Mouse (Mus musculus) layer of hippocampus, postnatal 10 days (tissue): ENCODE data around the gene Fndc3b. TPM values are rescaled to one million over a fixed set of nuclear protein-coding genes. Genes with fewer than 3 reads are reported as not detected.

ENCODE experiments used
- DNase-seq, 2 experiments: peaks; one replicate each; pipeline ENCODE4 v3.0.0; 2021; ENCODE audit warnings: low spot score in 2 of 2
- total RNA-seq, 2 experiments: library from RNA; stranded (reverse); gene quantifications; 2 replicates each; pipeline ENCODE4 v1.2.3; 2021

Fndc3b gene
- total RNA-seq, 2 experiments from 2014 or later, result 28.4 to 31.3 TPM

- no peak for DNase-seq
Measured at GRCm38 (mm10) chr3:27624974-27625591, 86.0 kb downstream of the Fndc3b start.

GRCm38 (mm10) chr3:27622451-27622850, 88.7 kb downstream of the Fndc3b start:
- no peak for DNase-seq

DNA sequence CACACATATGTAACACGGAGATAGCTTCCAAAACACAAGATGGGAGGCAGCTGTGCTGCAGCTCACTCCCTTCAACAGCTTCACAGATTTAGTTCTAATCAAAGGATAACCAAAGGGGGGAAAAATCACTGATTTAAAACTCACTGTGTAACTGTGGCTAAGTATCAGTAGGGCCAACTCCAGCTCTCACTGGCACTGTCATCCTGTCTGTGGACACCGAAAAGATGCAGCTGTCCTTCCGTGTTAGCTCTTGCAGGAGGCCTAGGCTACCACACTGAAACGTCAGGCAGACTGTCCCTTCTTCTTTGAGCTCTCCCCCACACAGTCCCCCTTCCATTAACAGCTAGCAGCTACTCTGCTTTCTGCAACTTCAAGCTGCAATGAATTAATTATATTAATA, 89.9 kb downstream of the Fndc3b start:
- DNase-seq, result no peak

DNA sequence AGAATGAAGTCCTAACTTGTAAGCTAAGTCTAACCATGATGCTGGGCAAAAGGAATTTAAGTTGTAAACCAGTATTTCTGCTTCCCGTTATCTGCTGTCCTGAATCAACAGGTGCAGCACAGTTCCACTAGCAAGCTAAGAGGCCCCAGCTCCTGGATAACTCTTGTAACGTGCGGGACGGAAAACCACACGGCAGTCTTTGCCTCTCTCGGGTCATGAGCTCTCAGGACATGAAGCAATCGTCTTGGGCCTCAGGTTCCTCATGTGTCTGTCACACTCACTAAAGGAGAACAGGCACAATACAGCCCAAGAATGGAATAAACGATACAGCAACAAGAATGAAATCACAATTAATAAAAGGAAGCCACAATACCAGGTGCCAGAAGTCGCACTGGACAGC, 93.4 kb downstream of the Fndc3b start:
- DNase-seq, result no peak

- DNase-seq, result no peak
Measured at GRCm38 (mm10) chr3:27617237-27617499, 93.9 kb downstream of the Fndc3b start.

- no peak for DNase-seq
Measured at GRCm38 (mm10) chr3:27616421-27617236, 94.5 kb downstream of the Fndc3b start.

- no peak for DNase-seq
Measured at GRCm38 (mm10) chr3:27615479-27615878, 95.6 kb downstream of the Fndc3b start.

DNA sequence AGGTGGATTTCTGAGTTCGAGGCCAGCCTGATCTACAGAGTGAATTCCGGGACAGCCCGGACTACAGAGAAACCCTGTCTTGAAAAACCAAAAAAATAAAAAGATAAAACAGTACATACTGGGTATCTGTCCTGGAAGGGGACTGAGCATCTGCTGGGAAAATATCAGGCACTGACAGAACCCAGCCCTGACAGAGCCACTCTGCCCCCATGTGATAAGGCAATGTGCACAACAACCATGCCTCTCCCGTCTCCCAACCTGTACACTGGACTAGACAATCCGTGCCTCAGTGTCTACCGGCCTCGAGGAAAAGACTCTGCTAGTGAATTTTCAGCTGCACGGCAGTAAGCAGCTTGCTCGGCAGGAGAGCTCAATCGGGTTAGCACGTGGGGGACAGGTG, 97.3 kb downstream of the Fndc3b start:
- DNase-seq, result no peak

- no peak for DNase-seq
Measured at GRCm38 (mm10) chr3:27613011-27613410, 98.1 kb downstream of the Fndc3b start.

DNA sequence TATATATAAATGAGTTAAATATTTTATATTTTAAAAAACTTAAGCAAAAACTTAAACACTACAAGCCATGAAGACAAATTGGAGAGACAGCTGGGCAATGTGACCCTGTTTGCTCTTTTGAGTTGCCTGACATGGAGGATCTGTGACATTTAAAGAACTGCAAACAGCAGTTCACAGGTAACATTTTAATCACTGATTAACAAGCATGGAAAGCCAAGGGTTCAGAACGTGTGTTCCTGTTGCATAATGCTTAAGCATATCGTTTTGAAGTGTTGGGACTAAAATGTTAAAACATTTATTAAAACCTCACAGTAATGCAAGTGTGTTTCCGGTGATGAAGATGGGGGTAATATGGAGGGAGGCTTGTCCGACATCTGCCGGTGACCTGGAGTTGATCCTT, 99.1 kb downstream of the Fndc3b start:
- DNase-seq, result no peak

DNA sequence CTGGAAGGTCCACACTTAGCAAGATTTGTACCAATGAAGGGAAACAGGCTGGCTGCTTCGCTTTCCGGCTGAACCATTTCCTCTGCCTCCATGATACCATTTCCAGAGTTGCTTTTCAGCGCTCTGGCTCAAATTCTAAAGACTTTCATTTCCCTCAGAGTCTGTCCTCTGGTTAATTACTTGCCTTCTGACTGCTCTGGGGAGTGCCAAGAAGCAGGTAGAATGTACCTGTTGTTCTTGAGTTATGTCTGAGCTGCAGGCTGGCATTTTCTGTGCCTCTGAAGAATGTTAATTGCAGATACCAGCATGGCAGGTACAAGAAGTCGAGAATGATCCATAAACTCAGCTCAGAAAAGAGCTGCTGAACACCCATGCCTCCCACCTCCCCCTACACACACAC, 100.6 kb downstream of the Fndc3b start:
- DNase-seq, result no peak

DNA sequence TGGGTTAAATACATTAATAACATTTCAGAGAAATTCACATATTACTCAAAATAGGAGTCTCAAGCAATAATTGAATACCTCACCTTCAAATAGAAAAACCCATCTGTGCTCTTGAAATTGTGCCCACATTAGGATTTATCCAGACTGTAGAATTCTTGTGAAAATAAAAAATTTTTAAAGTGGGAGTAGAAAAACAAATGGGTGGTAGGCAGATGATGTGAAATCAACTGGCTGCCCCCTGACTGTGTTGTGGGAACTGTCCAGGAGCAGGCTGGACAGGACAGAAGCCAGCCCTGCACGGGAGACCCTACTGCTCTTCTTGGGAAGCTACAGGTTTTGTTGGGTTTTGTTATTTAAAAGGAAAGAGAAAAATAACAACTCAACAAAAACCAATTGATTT, 101.0 kb downstream of the Fndc3b start:
- no peak for DNase-seq

DNA sequence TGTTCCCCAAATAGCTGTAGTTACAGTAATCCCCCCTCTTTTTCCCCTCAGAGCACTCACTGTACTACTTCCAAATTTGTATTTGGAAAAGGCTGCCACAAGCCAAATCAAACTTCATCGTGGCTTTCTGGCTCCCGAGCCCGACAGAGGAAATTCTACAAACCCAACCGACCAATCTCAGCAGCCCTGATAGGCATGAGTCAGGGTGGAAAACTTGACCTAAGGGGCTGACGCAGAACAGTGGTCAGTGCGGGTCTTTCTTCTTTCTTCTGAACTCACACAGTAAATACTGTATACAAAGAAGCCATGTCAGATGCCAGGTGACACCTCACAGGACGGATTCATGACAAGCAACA, 103.3 kb downstream of the Fndc3b start:
- no peak for DNase-seq

DNA sequence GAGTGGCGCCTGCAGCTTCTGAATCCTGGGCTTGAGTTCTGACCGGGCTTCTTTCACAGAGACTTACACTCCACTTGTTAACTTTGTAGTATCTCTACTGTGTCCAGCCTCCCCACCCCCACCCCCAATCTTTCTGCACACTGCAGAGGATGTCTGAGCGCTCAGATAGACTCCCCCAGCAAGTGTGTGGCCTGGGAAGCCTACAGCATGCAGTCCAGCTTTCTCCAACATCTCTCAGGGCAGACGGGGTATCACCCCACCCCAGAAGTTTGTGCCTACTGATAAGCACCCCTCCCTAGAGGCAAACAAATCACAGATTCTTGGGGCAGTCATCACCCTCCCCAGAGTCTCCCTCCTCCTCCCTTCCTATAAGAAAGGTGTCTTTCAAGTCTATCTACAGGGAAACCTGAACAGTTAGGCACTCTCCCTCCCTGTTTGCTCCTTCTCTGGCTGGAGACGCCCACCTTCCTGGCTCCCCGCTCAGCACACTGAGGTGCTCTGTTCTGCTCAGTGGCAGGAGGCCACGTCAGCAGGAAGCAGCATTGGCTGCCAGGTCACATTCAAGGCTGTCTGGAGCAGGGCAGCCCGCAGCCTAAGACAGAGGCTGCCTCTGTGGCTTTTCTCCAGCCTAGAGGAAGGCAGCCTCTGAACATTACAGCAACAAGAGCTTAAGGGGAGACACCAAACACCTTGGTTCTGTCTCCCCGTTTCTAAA, 103.9 kb downstream of the Fndc3b start:
- DNase-seq, result peak; percentile 57 to 66

DNA sequence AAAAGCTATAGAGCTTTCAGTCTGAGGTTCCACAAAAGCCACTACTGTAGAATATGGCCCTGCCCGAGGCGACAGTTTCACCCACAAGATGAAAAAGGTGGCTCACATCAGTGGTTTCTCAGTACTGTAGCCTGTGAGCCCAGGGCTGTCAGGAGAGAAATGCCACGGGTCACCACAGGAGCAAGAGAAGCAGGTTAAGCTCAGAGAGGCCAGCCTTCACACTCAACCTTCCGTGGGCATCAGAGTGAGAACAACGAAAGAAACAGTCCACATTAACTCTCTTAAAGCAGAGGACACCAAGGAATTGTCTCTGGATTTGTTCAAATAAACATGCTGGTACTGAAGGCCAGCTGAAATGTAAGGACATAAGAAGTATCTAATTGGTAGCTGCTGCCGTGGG, 104.5 kb downstream of the Fndc3b start:
- DNase-seq, result no peak

DNA sequence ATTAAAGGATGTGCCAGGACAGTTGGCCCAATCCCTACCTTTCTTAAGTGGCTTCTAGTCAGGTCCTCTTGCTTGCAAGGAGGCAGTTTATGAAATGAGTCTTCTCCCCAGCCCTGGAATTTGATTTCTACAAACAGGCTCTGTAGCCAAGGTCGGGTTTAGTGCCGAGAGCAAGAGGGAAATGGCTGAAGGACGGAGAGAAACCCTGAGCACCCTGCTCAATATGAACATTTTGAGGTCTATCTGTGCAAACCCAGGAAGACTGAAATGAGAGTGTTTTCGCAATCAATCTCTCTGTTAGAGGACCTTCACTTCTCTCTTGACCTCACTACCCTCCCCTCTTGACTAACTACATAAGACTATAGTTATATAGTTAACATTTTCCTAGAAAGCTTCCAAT, 105.5 kb downstream of the Fndc3b start:
- no peak for DNase-seq

- no peak for DNase-seq
Measured at GRCm38 (mm10) chr3:27605081-27605480, 106.0 kb downstream of the Fndc3b start.

- no peak for DNase-seq
Measured at GRCm38 (mm10) chr3:27604629-27605028, 106.5 kb downstream of the Fndc3b start.

DNA sequence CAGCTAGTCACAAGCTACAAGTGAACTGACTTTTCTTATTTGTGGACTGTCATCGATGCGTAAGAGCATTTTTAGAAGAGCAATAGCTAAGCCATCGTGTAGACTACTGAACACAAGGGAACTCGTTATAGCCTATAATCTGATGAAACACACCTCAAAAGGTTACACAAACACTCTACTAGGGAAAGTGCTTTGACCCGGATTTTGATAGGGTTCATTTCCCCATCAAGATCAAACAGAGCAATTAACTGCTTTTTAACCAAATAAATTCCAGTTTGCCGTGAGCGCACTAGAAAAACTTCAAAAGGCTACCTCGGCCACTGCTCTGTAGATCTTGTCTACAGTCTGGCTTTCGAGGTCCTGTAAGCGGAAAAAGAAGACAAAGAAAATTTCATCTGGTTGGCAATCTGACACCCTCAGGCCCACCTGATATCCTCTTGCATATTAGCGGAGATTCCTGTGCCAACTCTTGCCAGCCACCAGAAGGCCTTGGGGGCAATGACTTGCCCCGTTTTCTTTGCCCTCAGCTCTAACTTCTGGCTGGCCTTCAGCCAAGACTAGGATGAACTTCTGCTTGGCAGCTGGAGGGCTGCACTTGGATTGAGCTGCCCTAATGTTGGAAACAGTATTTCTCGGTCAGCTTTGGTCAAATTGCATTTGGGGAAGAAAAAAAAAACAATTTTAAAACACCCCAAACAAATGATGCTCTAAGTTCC, 107.0 kb downstream of the Fndc3b start:
- DNase-seq, result no peak

GRCm38 (mm10) chr3:27600645-27601044, 110.5 kb downstream of the Fndc3b start:
- no peak for DNase-seq

DNA sequence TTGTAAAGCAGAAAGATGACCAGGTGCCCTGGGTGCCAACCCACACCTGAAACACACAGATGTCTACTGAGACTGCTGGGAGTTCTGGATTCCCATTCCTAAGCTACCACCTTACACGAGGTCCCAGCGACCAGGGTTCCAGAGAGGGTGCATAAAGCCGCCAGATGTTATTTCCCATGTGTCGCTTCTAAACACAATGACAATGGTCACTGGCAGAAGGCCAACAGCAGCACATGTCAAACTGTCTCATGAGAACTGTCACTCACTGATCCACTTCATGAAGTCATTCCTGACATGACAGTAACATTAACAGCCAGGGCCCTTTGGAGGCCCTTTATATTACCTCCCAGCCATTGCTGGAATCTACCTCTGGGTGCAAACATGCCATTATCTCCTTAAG, 110.9 kb downstream of the Fndc3b start:
- no peak for DNase-seq
